Mouse (Mus musculus) erythroblast, embryonic 14.5 days (primary cell): Measurements from ENCODE around the gene Dab2ip. TPM values are rescaled to one million over a fixed set of nuclear protein-coding genes. Genes with fewer than 3 reads are reported as not detected.

Experiments used
- H3K27me3 ChIP-seq: 2 replicates; pipeline ENCODE4 v1.6.1; 2012; ENCODE audit warnings: inconsistent platforms; ENCODE audit not compliant: control insufficient read depth
- H3K36me3 ChIP-seq: 2 replicates; pipeline ENCODE4 v1.6.1; 2012; ENCODE audit warnings: mild to moderate bottlenecking, inconsistent platforms; ENCODE audit not compliant: control insufficient read depth
- H3K4me1 ChIP-seq: 2 replicates; pipeline ENCODE4 v1.6.1; 2012; ENCODE audit warnings: inconsistent platforms; ENCODE audit not compliant: control insufficient read depth
- H3K4me3 ChIP-seq: replicated peaks from 2 replicates; pipeline ENCODE3; 2012; ENCODE audit warnings: moderate library complexity, mild to moderate bottlenecking, inconsistent platforms
- H3K9me3 ChIP-seq: 2 replicates; pipeline ENCODE4 v1.6.1; 2012; ENCODE audit warnings: low read length, inconsistent platforms, mixed read lengths; ENCODE audit not compliant: control insufficient read depth
- GATA1 ChIP-seq: IDR thresholded peaks from 2 replicates; pipeline ENCODE4 v1.6.1; 2012; ENCODE audit warnings: low read length, inconsistent platforms, mixed read lengths
- TAL1 ChIP-seq: IDR thresholded peaks from 3 replicates; pipeline ENCODE4 v1.6.1; 2012; ENCODE audit warnings: low read length, inconsistent platforms, mixed read lengths
- polyA plus RNA-seq: library from polyadenylated mRNA; stranded (reverse); fragments of >175 nt; gene quantifications from 2 replicates; pipeline ENCODE4 v1.2.3, GENCODE M21; 2012

Gene Dab2ip
- polyA plus RNA-seq, 1 experiment = 0.20 TPM

DNA sequence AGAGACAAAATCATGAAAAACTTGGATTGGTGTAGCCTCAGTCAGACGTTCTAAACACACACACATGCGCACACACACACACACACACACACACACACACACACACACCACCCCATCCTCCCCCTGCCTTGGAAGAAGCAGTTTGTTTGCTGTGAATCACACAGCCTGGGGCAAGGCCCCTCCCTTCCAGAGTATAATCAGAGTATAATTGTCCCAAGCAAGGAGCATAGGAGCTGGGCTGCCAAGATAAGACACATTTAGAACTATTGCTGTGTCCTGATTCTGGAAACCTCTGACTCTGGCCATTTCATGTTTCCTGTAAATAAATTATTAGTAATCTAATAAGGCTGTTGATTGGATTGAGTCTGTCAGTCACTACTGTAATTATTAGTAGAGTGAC lies 29.0 kb upstream of the Dab2ip start:
- H3K4me3 ChIP-seq = no peak overlapping the region
- no peaks in the 10 kb centered on the region for H3K9me3 ChIP-seq
- peaks cover 12% of the 10 kb centered on the region for H3K4me1 ChIP-seq
- TF ChIP-seq GATA1 (no peak), TAL1 (no peak)
- H3K36me3 ChIP-seq = no peaks in the 10 kb centered on the region
- H3K27me3 ChIP-seq = peaks cover 10% of the 10 kb centered on the region

DNA sequence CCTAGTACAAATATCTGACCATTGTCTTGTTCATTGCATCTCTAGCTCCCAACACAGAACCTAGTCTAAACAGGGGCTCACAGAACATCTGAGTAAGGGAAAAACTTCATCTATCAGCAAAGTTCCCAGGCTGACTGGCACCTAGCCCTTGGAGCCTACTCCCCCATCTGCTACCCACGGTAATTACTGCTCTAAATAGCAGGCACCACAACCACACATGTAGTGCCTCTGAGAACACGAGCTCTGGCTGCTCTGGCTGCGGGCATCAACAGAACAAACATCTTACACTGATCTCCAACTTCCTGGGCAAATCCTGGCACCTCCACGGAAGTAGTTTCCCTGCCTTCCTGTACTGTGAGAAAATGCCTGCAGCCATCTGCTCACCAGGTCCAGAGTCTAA lies 28.2 kb upstream of the Dab2ip start:
- peaks cover 10% of the 10 kb centered on the region for H3K27me3 ChIP-seq
- H3K9me3 ChIP-seq = no peaks in the 10 kb centered on the region
- H3K4me3 ChIP-seq = no peak overlapping the region
- peaks cover 12% of the 10 kb centered on the region for H3K4me1 ChIP-seq
- H3K36me3 ChIP-seq = no peaks in the 10 kb centered on the region
- TF ChIP-seq GATA1 = no peak
- no peak for TF ChIP-seq TAL1

DNA sequence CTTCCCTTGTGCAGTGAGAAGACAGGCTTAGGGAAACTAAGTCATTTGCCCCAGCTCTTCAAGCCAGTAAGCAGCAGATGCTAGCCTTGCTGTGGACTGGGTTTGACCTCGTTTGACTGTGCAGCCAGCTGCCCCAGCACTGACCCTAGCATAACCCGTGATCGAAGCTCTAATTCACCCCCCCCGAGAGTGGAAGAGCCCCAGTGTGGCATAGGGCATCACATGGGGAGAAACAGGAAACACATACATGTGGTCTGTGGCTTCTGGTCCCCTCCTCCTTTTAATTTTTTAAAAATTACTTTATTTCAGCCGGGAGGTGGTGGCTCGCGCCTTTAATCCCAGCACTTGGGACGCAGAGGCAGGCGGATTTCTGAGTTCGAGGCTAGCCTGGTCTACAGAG lies 27.3 kb upstream of the Dab2ip start:
- Histone ChIP-seq H3K4me1 (peaks cover 12% of the 10 kb centered on the region), H3K9me3 (no peaks in the 10 kb centered on the region), H3K27me3 (peaks cover 10% of the 10 kb centered on the region), H3K4me3 (no peak overlapping the region), H3K36me3 (no peaks in the 10 kb centered on the region)
- TF ChIP-seq GATA1 = no peak

DNA sequence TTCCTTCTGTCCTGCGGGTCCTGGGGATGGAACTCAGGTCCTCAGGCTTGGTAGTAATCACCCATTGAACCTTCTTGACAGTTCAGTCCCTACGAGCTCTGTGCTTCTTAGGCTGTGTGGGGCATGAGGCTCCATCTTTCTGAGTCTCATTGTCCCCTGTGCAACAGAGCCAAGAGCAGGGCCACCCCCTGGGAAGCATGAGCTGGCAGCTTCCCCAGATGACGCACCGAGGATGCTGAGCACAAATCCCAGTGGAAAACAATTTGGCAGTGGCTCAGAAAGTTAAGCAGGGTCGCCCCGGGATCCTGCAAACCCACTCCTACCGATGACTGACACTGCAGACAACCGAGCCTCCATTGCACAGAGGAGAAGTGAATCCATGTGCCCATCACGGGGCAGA lies 24.4 kb upstream of the Dab2ip start:
- peaks cover 10% of the 10 kb centered on the region for H3K27me3 ChIP-seq
- TF ChIP-seq GATA1 = no peak
- no peak for TF ChIP-seq TAL1
- no peak overlapping the region for H3K4me3 ChIP-seq
- no peaks in the 10 kb centered on the region for H3K36me3 ChIP-seq
- H3K4me1 ChIP-seq = no peaks in the 10 kb centered on the region
- no peaks in the 10 kb centered on the region for H3K9me3 ChIP-seq

DNA sequence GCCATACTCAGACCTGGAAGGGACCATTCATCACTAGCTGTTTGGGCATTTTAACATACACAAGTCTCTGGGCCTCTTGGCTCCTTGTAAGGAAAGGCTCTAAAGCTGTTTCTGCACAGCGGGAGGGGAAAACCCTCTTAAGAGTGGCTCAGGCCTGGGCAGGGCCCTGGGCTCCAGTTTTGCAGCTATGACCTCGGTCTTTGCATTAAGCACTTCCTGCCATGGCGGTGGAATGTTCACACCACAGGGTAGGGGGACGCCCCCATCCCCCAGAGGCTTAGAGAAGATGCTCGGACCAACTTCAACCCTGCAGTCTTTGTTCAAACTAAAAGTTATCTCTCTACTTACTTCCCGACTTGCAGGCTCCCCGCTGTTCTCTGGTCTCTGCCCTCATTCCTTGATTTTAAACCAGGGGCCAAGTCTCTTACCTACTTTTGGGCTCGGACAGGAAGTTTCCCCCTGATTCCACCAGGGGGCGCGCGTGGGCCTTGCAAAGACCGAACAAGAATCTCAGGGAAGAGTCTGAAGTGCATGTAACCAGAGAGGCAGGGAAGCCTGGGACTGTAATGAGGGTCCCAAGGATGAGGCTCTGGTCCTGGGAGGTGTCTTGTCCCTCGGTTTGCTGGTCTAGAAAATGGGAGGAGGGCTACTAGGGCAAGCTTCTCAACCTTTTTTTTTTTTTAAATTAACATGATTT lies 18.6 kb upstream of the Dab2ip start:
- Histone ChIP-seq H3K4me1 (peaks cover 4% of the 10 kb centered on the region; the same call in 1 of the 2 replicates), H3K36me3 (no peaks in the 10 kb centered on the region), H3K4me3 (no peak overlapping the region), H3K9me3 (no peaks in the 10 kb centered on the region), H3K27me3 (no peaks in the 10 kb centered on the region)
- no peak for TF ChIP-seq TAL1
- no peak for TF ChIP-seq GATA1

DNA sequence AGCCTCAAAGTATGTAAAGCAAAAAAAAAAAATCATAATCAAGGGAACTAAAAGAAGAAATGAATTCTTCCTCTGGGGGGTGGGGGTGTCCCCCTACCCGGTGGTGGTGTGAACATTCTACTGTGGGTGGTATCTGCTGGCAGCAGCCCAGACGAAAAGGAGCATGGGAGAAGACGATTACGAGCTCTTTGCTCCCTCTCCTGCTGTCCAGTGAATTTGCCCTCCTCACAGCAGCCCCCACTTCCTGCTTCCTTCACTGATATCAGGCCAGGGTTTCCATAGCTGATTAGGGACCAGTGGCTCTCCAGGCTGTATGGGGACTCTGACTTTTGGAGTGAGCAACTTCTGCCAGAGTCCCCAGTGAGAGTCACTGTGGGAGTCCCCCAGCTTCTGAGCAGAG lies 17.3 kb upstream of the Dab2ip start:
- peaks cover under 1% of the 10 kb centered on the region; the same call in 1 of the 2 replicates for H3K27me3 ChIP-seq
- no peaks in the 10 kb centered on the region for H3K36me3 ChIP-seq
- TF ChIP-seq TAL1 = no peak
- TF ChIP-seq GATA1 = no peak
- H3K9me3 ChIP-seq = no peaks in the 10 kb centered on the region
- H3K4me1 ChIP-seq = peaks cover 4% of the 10 kb centered on the region
- H3K4me3 ChIP-seq = no peak overlapping the region

DNA sequence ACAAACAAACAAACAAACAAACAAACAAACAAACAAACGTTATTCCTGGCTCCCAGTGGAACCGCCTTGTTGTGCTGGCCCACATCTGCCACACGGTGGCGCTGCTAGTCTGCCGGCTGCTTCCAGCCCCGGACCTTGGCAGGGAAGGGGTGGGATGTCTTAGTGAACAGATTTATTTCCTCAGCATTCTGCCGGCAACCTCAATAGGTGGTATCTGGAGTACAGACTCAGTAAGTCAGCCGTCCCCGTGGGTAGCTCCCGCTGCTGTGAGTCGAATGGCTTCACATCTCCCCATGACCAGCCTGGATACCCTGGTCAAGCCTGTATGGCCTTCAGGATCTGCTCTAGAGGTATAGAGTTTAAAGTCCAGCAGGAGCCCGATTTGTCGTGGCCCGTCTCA lies 13.3 kb upstream of the Dab2ip start:
- TF ChIP-seq GATA1 = no peak
- TF ChIP-seq TAL1 = no peak
- peaks cover 5% of the 10 kb centered on the region; the same call in 1 of the 2 replicates for H3K27me3 ChIP-seq
- no peaks in the 10 kb centered on the region for H3K36me3 ChIP-seq
- peaks cover 4% of the 10 kb centered on the region for H3K4me1 ChIP-seq
- no peak overlapping the region for H3K4me3 ChIP-seq
- no peaks in the 10 kb centered on the region for H3K9me3 ChIP-seq

DNA sequence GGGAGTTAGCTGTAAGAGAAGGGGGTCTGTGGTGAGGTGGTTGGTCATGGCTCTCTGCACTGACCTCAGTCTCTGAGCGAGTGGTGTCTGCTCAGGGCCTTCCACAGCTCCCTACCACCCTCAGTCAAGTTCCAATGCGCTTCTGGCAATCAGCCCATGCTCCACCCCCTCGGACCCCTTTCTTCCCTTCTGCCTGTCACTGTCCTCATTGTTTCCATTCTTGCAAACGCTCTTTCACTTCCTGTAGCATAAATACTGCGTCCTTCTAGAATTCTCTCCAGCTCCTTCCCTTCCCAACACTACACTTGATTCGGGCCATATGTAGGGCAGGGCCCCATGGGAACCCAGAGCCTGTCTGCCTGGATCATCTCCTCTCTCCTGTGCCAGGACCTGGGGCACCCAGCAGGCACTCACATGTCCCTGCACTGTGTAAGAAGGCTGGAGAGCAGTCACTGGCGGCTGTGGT lies 12.9 kb upstream of the Dab2ip start:
- H3K9me3 ChIP-seq = no peaks in the 10 kb centered on the region
- no peaks in the 10 kb centered on the region for H3K36me3 ChIP-seq
- no peak overlapping the region for H3K4me3 ChIP-seq
- H3K27me3 ChIP-seq = peaks cover 5% of the 10 kb centered on the region; the same call in 1 of the 2 replicates
- peaks cover 1% of the 10 kb centered on the region for H3K4me1 ChIP-seq
- TF ChIP-seq TAL1 = no peak
- no peak for TF ChIP-seq GATA1

DNA sequence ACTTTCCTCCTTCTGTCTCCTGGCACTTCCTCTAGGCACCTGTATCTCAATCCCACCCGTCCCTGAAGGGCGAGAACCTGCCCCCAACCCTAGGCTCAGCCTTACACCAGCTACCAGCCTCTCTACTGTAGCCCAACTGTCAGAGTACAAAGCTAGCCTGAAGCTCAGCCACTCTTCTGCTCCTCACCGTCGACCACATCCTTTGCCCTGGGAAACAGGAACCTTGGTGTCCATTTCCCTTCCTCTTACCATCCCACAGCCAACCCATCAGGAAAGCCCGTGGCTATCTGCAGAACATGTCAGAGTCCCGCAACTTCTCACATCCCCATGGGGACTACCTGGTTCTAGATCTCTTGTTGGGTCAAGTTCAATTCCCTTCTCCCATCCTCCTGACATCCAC lies 11.6 kb upstream of the Dab2ip start:
- no peak overlapping the region for H3K4me3 ChIP-seq
- no peaks in the 10 kb centered on the region for H3K36me3 ChIP-seq
- no peak for TF ChIP-seq GATA1
- H3K4me1 ChIP-seq = no peaks in the 10 kb centered on the region; the same call in 1 of the 2 replicates
- H3K27me3 ChIP-seq = peaks cover 5% of the 10 kb centered on the region; the same call in 1 of the 2 replicates
- H3K9me3 ChIP-seq = no peaks in the 10 kb centered on the region

DNA sequence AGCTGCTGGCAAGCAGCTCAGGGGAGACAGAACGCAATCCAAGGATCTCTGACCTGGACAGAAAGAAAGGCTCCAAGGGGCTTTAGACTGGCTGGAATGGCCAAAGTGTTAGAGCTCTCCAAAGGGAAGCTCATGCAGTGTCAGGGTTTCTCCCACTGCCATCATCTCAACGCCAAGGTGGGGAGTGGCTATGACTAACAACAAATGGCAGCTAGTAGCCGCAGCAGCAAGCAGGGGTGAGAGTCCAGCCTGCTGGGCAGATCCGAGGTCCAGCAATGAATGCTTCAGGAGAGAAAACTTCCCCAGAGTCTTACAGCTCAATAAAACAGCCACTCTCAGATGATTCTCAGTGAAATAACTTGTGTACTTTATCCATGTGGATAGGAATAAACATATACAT lies 8.9 kb upstream of the Dab2ip start:
- no peaks in the 10 kb centered on the region for H3K9me3 ChIP-seq
- TF ChIP-seq GATA1 = no peak
- TF ChIP-seq TAL1 = no peak

More for the DNA sequence above, 8.9 kb upstream of the Dab2ip start:
- Histone ChIP-seq H3K27me3 (peaks cover 5% of the 10 kb centered on the region; the same call in 1 of the 2 replicates), H3K36me3 (no peaks in the 10 kb centered on the region), H3K4me3 (no peak overlapping the region), H3K4me1 (no peaks in the 10 kb centered on the region; the same call in 1 of the 2 replicates)
